Mouse (Mus musculus): ENCODE measurements around the gene Pxmp4.

Pxmp4 gene

DNA sequence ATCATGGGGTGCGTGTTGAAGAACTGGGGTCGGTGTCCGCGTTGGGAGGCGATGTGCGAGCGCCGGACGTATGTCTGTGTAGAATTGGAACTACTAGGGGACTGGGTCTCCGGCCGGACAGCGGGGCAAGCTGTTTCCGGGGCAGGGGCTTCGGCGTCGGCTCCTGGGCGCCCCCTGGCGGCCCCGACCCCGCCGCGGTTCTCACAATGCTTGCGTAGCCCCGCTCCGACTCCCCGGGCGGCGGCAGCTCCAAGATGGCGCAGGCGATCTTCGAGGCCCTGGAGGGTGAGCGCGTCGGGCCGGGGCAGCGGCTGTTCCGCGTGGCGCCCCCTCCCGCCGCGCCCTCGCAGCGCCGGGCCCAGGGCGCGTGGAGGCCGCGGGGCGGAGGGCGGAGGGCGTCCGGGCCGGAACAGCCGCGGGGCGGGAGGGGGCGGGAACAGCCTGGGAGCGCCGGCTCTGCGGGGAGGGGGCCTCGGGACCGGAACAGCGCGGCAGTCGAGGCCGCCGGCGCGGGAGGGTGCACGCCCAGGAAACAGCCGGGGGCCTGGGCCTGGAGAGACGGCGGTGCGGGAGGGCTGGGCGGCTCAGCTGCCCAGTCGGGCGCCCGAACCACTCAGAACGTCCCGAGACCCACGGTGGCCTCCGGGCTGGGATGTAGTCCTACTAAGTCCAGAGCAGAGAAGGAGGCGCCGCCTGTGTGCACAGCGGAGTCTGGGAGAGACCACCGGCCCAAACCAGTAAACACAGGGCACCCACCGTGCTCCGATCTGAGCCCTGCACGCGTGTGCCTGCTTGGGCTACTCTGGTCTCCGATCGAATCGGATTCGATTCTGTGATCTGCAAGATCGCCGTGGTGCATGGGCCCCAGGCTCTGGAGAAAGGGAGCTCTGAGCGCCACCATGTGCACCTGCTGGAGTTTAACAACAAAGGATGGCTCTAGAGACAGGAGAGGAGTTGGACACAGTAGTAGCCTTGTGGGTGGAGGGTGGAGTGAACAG is 9.9 kb upstream of the Pxmp4 start, which contains the start of the genes Zfp341 and 4930519P11Rik:
Gene Zfp341 (plus strand): TSS at position 180 of the 998 bp plus-strand sequence.
Gene 4930519P11Rik (minus strand): TSS at position 320 of the 998 bp plus-strand sequence.
- peak; percentile 91 to 92 for DNase-seq (ENCODE audit: low spot score in 2 of 2)

DNA sequence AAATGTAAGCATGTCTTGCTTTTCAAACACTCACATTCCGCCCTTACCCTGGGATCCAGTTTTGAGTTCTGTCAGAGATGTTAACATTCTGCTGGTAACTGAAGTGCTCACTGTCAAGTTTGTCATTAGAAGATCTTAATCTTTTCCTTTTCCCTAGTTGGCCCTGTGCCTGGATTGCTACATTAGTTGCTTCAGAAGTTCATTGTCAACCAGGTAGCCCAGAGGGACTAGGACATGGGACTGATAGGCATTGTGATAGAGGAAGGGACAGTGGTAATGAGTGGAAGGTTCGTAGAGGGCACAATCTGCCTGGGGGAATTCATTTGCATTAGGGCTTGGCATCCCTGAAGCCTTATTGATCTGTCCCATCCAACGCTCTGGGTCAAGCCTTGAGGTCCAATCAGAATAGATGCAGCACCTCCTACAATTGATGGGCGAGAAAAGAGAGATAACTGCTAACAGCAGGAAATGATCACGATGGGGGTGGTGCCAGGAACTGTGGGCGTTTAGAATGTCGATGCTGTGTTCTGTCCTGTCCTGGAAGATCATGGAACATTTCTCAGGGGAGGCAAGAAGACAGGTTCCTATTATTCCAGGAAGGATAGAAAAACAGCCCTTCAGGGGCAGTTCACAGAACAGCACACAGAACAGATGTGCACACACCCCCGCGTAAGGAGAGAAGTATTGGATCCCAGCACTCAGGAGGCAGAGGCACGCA is 5.7 kb upstream of the Pxmp4 start:
- no peak for DNase-seq (ENCODE audit: low spot score in 2 of 2)

DNA sequence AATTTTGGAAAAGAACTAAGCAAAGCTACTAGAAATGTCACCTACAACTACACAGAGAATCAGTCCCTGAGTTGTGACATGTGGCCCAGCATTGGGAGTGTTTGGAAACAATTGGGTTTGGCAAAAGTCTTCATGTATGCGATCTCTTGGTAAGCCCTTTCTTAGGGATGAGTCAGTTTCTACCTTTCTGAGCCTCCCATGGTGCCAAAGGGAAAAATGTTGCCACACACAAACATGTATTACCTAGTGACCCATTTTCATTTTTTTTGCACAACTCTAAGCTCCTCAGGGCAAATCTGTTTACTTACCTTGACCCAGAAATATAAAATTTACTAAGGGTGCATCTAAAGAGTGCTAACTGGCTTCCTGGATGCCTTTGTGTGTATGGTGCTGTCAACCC is 3.5 kb upstream of the Pxmp4 start:
- no peak for DNase-seq (ENCODE audit: low spot score in 2 of 2)

DNA sequence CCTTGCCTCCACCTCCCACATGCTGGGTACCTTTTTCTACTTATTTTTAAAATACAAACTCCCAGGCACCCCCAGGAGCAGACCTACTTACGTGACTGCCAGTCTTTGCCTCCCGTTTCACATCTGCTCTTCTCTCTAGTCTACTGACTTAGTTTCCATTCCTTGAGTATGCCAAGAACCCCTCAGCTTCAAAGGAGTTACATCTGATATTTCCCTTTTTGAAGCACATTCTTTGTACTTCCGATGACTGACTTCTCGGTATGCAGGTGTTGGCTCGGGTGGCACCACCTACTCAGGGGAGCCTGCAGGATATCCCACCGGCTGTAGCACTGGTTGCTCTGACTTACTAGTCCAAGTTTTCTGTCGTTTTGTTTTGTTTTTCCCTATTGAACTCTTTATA is 648 bp upstream of the Pxmp4 start:
- DNase-seq (ENCODE audit: low spot score in 2 of 2) = no peak

DNA sequence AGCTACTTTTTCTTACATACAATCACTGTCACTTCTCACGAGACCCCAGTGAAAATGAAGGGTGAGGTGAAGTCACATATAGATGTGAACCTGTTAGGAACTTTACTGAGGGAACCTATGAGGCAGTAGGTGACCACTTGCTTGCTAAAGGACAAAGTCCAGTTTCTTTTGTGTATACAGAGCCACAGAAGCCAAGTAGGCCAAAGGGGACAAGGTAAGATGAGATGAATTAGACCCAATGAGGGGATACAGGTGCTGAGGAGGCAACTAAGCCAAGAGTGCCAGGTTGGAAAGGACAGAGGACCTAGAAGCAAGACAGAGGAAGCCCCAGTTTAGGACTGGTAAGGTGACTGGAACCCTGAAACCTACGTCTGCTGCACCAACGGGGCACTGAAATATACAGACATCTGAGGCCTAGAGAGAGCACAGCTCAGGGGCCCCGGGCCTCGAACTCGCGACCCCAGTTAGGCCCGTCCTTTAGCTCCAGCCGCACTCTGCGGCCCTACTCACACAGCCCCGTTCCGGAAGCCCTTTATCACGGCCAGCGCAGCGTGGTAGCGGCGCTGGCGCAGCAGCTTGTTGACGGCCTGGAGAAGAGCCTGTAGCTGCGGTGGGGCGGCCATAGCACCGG is 386 bp downstream of the Pxmp4 start:
- no peak for DNase-seq (ENCODE audit: low spot score in 2 of 2)

DNA sequence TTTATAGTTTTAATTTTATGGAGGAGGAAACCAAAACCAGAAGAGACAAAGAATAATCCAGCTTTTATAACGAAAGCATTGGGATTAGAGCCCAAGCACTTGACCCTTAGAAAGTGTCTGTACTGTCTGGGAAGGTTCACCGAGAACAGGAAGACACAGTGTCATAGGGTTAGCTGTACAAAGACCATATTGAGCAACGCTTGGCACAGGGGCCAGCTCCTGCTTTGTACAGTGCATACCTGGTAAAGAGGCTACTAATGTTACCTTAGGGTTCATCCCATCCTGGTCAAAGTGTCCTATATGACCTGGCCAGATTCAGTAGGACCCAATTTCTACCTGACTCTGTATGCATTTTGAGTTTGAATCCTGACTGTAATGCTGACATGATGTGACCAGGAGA is 2.2 kb downstream of the Pxmp4 start:
- DNase-seq (ENCODE audit: low spot score in 2 of 2) = no peak

DNA sequence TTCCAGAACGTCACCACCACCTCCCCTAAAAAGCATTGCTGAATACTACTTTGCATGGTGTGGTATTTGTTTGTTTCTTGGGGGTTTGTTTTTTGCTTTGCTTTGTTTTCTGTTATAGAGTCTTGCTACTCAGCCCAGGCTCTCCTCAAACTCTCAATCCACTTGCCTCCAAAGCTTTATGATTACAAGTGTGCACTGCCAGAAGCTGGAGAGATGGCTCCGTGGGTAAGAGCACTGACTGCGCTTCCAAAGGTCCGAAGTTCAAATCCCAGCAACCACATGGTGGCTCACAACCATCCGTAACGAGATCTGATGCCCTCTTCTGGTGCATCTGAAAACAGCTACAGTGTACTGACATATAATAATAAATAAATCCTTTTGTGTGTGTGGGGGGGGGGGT is 2.9 kb downstream of the Pxmp4 start:
- no peak for DNase-seq (ENCODE audit: low spot score in 2 of 2)

DNA sequence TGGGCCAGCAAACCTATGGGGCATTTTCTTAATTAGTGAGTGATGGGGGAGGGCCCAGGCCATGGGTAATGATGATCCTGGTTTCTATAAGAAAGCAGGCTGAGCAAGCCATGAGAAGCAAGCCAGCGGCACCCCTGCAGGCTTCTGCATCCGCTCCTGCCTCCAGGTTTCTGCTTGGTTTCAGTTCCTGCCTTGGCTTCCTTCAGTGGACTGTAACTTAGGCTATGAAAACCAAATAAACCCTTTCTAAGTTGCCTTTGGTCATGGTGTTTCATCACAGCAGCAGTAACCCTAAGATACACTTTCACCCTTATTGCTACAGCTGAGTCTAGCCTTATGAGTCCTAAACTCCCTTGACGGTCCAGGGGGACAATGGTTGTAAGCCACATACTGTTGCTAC is 6.1 kb downstream of the Pxmp4 start:
- DNase-seq (ENCODE audit: low spot score in 2 of 2) = no peak

DNA sequence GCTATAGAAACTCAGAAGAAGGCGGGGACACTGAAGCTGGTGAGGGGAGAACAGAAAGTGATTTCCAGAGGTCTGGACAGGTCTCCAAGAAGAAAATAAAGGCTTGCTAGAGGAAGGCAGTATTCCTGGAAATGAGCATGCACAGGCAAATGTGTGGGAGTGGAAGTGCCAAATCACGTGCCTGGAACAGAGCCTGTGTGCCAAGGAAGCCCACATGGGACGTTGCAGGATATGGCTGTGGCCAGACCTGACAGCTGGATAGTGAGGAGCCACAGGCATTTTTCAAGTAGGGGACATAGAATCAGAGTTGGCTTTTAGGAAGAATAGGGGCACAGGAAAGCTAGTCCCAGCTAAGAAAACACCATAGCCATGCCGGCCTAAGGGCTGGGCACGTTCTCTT is 7.7 kb downstream of the Pxmp4 start:
- DNase-seq (ENCODE audit: low spot score in 2 of 2) = no peak

DNA sequence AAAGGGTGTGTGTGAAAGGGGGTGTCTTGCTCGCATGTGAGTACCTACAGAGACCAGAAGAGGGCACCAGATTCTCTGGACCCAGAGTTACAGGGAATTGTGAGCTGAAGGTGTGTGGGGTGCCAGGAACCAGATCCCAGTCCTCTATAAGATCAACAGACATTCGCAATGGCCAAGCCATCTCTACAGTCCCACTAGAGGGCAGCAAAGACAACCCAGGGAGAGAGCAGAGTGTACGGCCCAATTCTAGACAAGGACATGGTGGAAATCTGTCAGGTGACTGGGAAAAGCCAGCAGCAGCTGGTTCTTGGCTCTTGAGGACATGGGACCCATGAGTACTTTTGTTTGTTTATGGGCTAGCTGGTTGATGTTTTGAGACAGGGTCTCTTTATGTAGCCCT is 10.5 kb downstream of the Pxmp4 start:
- DNase-seq (ENCODE audit: low spot score in 2 of 2) = no peak

DNA sequence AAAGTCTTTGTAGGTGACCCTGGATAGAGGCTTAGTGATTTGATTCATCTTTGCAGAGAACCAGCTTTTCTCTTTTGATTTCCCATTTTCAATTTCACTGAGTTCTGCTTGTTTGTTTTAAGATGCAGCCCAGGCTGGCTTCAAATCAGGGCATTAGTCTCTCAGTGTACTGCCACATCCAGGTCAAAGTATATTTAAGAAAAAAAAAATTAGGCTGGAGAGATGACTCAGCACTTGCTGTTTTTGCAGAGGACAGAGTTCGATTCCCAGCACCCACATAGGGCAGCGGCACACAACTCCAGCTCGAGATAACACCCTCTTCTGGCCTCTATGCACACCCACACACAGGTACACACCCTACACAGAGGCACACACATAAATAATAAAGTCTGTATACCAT is 12.3 kb downstream of the Pxmp4 start:
- no peak for DNase-seq (ENCODE audit: low spot score in 2 of 2)

DNA sequence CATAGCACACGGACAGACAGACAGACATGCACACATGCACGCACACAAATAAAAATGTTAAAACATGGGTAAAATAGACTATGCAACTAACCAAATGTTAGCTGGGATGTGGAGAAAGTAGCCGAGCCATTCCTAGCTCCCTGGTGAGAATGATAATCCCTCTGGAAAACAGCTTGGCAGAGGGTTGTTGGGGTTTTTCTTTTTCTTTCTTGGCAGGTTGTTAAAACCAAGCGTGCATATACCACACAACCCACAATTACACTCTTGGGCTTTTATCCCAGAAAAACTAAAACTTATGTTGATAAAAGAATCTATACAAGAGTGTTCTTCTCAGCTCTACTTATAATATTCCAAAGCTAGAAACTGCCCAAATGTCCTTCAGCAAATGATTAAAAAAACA is 14.5 kb downstream of the Pxmp4 start:
- no peak for DNase-seq (ENCODE audit: low spot score in 2 of 2)

DNA sequence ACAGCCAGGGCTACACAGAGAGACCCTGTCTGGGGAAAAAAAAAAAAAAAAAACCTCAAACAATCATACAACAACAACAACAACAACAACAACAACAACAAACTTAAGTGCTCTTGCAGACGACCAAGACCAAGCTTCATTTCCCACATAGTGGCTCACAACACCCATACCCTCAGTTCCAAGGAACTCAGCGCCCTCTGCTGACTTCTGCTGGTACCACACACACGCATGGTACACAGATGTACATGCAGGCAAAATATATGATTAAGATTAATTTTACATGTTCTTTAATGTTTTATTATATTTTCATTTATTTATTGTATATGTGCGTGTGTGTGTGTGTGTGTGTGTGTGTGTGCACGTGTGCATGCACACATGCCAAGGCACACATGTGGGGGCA is 17.1 kb downstream of the Pxmp4 start:
- DNase-seq (ENCODE audit: low spot score in 2 of 2) = no peak

DNA sequence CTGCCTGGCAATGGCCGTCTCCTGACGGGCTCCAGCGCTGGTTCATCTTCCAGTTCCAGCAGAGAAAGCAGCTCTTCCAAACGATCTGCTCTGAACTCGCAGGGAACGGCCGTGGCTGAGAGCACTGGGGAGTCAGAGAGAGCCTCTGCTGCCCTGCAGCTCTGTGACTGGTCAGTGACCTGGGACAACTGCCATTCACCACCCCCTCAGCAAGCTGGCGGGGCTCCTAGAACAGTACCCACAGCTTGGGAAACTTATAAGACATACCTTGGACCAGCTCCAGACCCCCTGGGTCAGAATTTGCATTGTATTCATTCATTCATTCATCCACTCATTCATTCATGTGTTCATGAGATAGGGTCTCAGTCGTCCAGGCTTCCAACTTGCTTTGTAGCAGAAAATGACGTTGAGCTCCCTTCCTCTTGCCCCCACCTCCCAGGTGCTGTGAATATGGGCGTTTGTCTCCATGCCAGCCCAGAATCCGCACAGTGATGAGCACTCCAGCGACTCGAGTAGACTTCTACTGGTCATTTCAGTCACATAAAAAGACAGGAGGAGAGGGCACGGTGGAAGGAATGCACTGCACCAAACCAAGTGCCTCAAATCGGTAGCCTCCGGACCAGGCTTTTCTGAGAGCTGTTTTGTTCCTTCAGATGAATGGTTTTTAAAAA is 18.4 kb downstream of the Pxmp4 start:
- no peak for DNase-seq (ENCODE audit: low spot score in 2 of 2)

DNA sequence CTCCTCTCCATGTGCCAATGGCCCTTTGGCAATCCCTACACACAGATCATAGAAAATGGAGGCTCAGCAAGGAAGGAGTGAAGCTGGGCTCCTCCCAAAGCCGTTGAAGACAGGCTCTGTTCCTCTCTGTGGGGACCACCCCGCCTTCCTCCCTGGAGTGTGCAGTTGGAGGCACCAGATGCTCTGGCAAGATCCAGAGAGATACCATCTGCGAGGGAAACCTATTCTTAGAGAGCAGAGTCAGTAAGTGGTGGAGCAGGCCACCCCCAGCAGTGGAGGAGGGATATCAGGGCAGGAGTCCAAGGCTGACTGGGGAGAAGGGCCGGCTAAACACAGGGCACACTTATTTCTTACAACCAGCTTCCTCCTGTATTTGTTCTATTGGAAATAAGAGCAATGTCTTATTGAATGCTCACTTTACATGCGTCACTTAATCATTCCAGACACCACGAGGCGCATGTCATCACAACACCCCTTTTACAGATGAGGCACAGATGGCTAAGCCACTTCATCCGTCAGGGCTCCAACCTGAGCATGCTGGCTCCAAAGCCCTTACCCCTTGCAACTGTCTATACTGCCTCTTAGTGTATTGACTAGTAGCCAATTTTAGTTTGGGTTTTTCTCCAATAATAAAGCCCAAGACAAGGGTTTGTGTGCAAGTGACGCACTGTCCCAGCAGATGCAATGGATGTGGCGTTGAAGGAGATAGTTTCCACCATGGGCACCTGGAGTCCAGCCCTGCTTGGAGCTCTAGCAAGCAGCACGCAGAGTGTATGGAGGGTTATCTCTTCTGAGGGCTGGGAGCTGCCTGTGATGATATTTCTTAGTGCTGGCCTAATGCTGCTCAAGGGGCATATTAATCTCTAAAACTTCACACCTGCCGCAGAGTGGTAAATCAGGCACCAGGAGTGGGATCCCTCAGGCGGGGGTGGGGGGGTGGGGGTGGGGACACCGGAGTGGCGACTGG is 19.3 kb downstream of the Pxmp4 start:
- no peak for DNase-seq (ENCODE audit: low spot score in 2 of 2)

DNA sequence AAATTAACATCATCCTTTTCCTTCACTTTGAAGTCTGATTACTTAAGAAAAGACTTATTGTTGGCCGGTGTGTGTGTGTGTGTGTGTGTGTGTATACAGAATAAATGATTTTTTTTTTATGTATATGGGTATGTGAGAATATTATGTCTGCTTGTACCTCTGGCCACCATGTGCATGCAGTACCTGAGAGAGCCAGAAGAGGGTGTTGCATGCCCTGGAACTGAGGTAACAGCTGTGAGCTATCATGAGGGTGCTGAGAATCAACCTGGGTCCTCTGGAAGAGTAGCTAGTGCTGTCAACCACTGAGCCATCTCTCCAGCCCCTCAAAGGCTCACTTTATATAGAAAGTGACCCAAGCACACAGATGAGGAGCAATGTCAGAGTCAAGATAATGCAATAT is 22.1 kb downstream of the Pxmp4 start:
- DNase-seq (ENCODE audit: low spot score in 2 of 2) = no peak

DNA sequence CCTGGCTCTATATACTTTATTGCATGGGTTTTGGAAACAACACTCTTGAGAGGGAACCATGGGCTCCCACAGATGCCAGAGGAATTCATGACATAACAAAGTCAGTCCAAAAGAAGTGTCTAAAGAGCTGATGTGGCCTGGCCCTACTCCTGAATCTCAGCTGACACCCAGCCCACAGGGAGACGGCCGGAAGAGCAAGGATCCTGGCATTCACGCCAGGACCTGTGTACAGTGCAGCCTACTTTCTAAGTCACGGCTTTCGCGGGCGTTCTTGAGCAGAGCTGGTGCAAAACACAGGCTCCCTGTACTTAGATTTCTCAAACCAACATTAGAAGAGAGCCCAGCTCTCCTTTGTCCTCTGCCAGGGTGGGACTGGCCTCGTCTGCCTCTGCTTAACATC is 22.9 kb downstream of the Pxmp4 start:
- DNase-seq (ENCODE audit: low spot score in 2 of 2) = no peak

DNA sequence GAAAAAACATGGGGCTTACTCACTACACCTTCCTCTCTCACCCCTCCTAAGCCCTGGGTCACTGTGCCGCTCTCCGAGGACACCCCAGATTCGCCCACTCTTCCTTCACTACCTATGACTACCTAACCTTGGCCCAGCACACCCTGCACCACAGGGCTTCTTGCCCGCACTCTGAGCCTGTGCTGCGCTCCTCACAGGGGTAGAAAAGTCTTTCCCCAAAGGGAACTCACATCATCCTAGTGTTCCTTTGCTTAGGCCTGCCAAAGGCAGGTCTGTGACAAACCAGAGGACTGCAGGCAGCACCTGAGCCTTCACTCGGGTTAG is 25.8 kb downstream of the Pxmp4 start:
- DNase-seq (ENCODE audit: low spot score in 2 of 2) = no peak

DNA sequence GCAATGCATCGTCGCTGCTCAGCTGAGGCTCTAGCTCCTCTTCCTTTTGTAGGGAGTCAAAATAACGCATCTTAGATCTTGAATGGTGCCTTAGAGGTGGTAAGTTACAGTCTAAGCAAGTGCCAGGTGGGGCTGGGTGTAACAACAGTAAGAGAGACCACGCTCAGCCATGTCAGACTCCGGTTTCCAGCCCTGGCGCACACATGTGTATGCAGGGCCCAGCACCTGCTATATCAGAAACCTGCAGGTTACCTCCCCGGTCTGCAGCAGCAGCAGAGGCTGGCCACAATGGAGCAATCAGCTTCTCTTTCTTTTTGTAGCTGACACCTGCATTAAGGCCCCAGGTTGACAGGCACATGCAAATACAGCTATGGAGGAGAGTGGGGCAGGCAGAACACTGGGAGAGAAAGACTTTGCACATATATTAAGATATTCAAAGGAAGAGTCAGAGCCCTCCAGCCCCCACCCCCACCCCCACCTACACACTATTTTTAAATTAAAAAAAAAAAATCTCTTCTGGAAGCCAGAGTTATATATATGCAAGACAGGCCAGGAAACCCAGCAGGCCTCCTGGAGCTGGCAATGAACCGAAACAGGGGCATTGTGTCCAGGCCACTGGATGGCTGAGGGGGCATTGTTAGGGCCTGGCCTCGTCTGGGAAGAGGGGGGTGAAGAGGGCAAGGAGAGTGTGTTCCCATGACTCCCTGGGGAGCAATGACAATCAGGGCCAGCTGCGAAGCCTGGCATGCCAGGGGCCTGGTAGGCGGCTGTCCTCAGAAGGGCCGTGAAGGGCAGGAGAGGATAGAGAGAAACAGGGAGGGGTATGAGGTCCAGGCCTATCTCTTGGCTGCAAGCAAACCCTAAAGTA is 26.4 kb downstream of the Pxmp4 start:
- no peak for DNase-seq (ENCODE audit: low spot score in 2 of 2)

DNA sequence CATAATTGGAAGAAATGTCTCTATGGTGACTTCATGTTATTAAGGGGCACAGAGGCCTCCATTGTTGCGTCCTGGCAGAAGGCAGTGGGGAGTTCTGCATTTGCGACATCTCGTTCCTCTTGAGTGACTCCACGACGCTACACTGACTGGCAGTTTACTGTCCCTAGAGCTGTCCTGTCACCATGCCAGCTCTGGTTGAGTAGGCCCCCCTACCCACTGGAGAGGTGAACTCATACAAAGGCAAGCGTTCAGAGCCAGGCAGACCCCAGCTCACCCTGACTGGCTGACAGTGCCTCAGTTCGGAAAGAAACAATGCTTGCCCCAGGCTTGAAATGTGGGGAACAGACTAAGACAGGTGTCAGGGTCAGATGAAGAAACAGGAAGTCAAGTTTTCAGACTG is 29.2 kb downstream of the Pxmp4 start:
- no peak for DNase-seq (ENCODE audit: low spot score in 2 of 2)
